Mouse (Mus musculus): ENCODE results near the gene Scaper. TPM values are rescaled to one million over a fixed set of nuclear protein-coding genes. Genes with fewer than 3 reads are reported as not detected.

Gene Scaper
- total and polyA plus RNA-seq, 3 experiments: 0.43 to 18.7 (median 15.0) TPM

DNA sequence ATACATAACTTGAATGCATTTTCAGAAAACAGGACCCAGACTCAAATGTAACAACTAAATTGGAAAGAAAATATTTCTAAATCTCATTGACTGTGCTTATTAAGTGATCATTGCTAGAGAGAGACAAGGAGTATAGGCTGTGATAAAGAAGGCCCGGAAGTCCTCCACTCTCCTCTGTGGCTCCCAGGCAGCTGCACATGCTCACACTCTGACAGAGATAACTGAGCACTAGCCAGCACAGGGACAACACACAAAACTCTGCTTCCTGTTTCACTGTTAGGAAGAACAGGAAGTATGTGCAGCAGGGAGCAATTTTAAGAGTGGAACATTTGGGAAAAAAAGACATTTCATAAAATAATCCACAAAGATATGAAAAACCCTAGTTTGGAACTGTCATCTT is 382.9 kb downstream of the Scaper start:
- ATAC-seq (ENCODE audit: extremely low read depth, insufficient number of reproducible peaks, low FRiP score, poor library complexity, severe bottlenecking): no peak
- no peak overlapping the region for H3K4me3 ChIP-seq (ENCODE audit: low read depth, low read length)

DNA sequence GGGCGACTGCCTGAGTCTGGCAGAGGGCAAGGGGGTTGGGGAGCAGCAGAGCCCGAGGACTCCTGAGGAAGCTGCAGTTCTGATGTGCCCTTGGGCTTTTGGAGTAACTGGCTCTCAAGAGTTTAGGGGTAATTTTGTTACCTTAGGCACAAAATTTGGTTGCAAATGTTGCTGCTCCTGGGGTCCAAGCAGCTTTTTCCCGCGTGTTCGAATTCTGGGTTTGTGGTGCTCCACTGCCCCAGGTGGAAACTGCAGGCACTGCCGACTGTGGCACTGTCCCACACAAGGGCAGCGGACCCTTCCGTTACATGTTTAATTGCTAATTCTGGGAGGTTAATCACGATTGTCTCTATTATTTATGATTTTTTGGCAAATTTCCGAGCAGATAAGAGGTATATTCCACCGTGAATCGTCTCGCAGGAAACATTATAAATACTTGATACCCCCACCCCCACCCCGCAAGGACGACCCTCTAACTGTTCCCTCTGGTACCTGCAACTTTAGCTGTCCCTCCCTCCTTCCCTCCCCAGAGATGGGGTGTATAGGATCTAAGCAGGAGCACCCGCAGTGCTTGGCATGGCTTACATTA is 388.5 kb downstream of the Scaper start:
- no peaks in the 10 kb centered on the region for H3K36me3 ChIP-seq (replicated peaks)
- H3K9me3 ChIP-seq (replicated peaks): peaks cover 4% of the 10 kb centered on the region
- H3K4me1 ChIP-seq (ENCODE audit: insufficient read depth, low read depth, low read length): no peaks in the 10 kb centered on the region
- no peak overlapping the region for H3K4me3 ChIP-seq (ENCODE audit: low read depth, low read length)
- ATAC-seq (ENCODE audit: extremely low read depth, insufficient number of reproducible peaks, low FRiP score, poor library complexity, severe bottlenecking) (no peak), DNase-seq (ENCODE audit: low spot score) (no peak)
- peaks cover 27% of the 10 kb centered on the region; the same call in 1 of the 2 replicates for H3K27me3 ChIP-seq (ENCODE audit: insufficient read depth, low read length)
- TF ChIP-seq GATA2 (IDR thresholded peaks at IDR 0.05; ENCODE audit: borderline replicate concordance, low read depth, low read length) (no peak), CTCF (IDR thresholded peaks at IDR 0.05; ENCODE audit: low read depth, low read length) (no peak), GATA1 (IDR thresholded peaks at IDR 0.05; ENCODE audit: borderline replicate concordance, low read length) (no peak), TAL1 (conservative IDR thresholded peaks at IDR 0.05; ENCODE audit: low read depth, low read length) (no peak), POLR2AphosphoS5 (IDR thresholded peaks at IDR 0.05; ENCODE audit: insufficient replicate concordance, low read depth, low read length) (no peak)

More for the DNA sequence above, 382.9 kb downstream of the Scaper start:
- Histone ChIP-seq H3K27me3 (ENCODE audit: insufficient read depth, low read length) (no peaks in the 10 kb centered on the region), H3K36me3 (replicated peaks) (no peaks in the 10 kb centered on the region), H3K4me1 (ENCODE audit: insufficient read depth, low read depth, low read length) (no peaks in the 10 kb centered on the region), H3K9me3 (replicated peaks) (no peaks in the 10 kb centered on the region)
- no peak for DNase-seq (ENCODE audit: low spot score)
- TF ChIP-seq GATA1 (IDR thresholded peaks at IDR 0.05; ENCODE audit: borderline replicate concordance, low read length) (no peak), CTCF (IDR thresholded peaks at IDR 0.05; ENCODE audit: low read depth, low read length) (no peak), TAL1 (conservative IDR thresholded peaks at IDR 0.05; ENCODE audit: low read depth, low read length) (no peak), GATA2 (IDR thresholded peaks at IDR 0.05; ENCODE audit: borderline replicate concordance, low read depth, low read length) (no peak), POLR2AphosphoS5 (IDR thresholded peaks at IDR 0.05; ENCODE audit: insufficient replicate concordance, low read depth, low read length) (no peak)

DNA sequence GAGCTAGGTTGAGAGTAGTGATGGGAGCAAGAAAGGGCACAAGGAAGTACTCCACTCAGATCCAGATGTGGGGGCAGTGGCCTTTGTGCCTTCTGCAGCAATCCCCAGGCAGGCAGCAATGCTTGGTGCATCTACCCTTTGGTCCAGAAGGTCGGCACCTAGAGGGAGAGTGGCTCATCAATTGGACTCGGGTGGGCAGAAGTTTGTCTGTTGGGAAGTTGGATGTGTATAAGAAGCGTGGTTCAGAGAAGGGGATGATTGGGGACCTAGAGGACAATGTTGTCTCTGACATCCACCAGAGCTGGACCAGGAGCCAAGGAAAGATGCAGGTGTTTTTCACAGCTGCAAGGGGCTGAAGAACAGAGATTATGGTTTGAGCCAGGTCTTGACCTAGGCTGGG is 389.0 kb downstream of the Scaper start:
- H3K27me3 ChIP-seq (ENCODE audit: insufficient read depth, low read length): peaks cover 32% of the 10 kb centered on the region; the same call in 1 of the 2 replicates

DNA sequence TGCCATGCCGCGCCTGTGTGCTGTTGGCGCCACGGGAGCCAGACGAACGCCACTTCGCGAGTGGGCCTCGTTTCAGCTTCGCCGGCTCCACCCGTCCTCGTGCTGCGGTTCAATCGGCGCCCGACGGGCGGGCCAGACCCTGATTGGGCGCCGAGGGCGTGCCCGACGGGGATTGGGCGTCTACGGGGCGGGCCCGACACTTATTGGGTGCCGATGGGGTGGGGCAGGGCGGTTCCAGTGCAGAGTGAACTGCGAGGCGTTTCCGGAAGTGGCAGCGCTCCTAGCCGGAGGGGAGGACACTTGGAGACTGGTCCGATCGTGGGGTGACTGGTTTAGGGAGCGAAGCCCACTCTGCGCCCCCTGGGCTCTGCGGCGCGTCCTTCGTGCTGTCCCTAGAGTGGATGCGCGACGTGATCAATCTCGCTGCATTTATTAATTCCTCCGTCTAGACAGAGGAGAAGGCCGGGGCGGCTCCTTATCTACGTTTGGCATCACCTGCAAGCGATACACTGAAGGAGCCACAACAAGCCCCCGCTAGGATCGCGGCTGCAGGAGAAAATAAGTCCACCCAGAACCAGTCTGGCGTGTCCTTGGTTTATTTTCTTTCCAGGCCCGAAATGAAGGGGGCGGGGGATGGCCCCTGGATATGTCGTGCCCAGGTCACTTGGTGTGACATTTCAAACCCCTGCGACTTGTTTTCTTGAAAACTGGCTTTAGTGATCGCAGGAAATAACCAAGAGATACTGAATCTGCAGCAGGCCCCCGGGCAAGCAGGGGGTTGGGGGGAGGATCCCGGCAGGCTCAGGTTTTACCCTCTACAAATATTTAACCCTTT is 391.5 kb downstream of the Scaper start:
- DNase-seq (ENCODE audit: low spot score) (no peak), ATAC-seq (ENCODE audit: extremely low read depth, insufficient number of reproducible peaks, low FRiP score, poor library complexity, severe bottlenecking) (no peak)
- H3K36me3 ChIP-seq (replicated peaks): no peaks in the 10 kb centered on the region
- no peak overlapping the region for H3K4me3 ChIP-seq (ENCODE audit: low read depth, low read length)
- TF ChIP-seq GATA1 (IDR thresholded peaks at IDR 0.05; ENCODE audit: borderline replicate concordance, low read length) (no peak), GATA2 (IDR thresholded peaks at IDR 0.05; ENCODE audit: borderline replicate concordance, low read depth, low read length) (no peak), TAL1 (conservative IDR thresholded peaks at IDR 0.05; ENCODE audit: low read depth, low read length) (no peak)
- H3K4me1 ChIP-seq (ENCODE audit: insufficient read depth, low read depth, low read length): no peaks in the 10 kb centered on the region; the same call in 1 of the 2 replicates
- peaks cover 12% of the 10 kb centered on the region for H3K9me3 ChIP-seq (replicated peaks)
- peaks cover 52% of the 10 kb centered on the region for H3K27me3 ChIP-seq (ENCODE audit: insufficient read depth, low read length)

More for the DNA sequence above, 389.0 kb downstream of the Scaper start:
- H3K4me3 ChIP-seq (ENCODE audit: low read depth, low read length): no peak overlapping the region
- no peak for TF ChIP-seq GATA1 (IDR thresholded peaks at IDR 0.05; ENCODE audit: borderline replicate concordance, low read length)
- ATAC-seq (ENCODE audit: extremely low read depth, insufficient number of reproducible peaks, low FRiP score, poor library complexity, severe bottlenecking) (no peak), DNase-seq (ENCODE audit: low spot score) (no peak)
- no peaks in the 10 kb centered on the region for H3K36me3 ChIP-seq (replicated peaks)
- no peaks in the 10 kb centered on the region for H3K4me1 ChIP-seq (ENCODE audit: insufficient read depth, low read depth, low read length)
- H3K9me3 ChIP-seq (replicated peaks): peaks cover 4% of the 10 kb centered on the region

DNA sequence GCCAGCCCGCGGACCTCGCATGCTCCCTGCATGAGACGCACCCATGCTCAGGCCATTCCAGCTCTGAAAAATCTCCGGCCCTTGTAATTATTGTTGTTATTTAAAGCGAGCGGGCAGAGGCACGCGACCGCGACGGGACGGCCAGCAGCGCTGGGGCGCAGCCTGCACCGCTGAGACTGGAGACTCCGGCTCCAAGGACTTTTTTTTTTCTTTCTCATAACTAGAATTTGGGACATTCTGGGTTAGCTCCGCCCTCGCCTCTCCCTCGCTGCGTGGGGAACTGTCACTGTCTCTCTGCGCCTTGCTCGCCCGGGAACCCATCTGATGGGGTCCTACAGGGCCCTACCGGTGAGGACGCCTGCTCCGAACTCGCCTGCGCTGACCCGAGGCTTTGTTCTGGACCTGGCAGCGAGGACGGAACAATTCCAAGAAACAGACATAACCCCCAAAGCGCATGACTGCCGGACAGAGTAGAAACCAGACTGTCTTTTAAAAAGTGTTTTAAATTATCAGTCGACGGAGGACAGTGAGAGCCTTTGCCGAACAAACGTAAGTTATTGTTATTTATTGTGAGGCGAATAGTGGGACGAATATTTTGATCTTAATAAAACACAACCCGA is 392.3 kb downstream of the Scaper start:
- H3K27me3 ChIP-seq (ENCODE audit: insufficient read depth, low read length): peaks cover 57% of the 10 kb centered on the region
- no peak overlapping the region for H3K4me3 ChIP-seq (ENCODE audit: low read depth, low read length)
- no peak for ATAC-seq (ENCODE audit: extremely low read depth, insufficient number of reproducible peaks, low FRiP score, poor library complexity, severe bottlenecking)
- no peaks in the 10 kb centered on the region for H3K36me3 ChIP-seq (replicated peaks)
- peaks cover 3% of the 10 kb centered on the region; the same call in 1 of the 2 replicates for H3K4me1 ChIP-seq (ENCODE audit: insufficient read depth, low read depth, low read length)
- TF ChIP-seq TAL1 (conservative IDR thresholded peaks at IDR 0.05; ENCODE audit: low read depth, low read length) (no peak), GATA1 (IDR thresholded peaks at IDR 0.05; ENCODE audit: borderline replicate concordance, low read length) (no peak), GATA2 (IDR thresholded peaks at IDR 0.05; ENCODE audit: borderline replicate concordance, low read depth, low read length) (no peak), CTCF (IDR thresholded peaks at IDR 0.05; ENCODE audit: low read depth, low read length) (no peak), POLR2AphosphoS5 (IDR thresholded peaks at IDR 0.05; ENCODE audit: insufficient replicate concordance, low read depth, low read length) (no peak)
- DNase-seq (ENCODE audit: low spot score): no peak
- peaks cover 12% of the 10 kb centered on the region for H3K9me3 ChIP-seq (replicated peaks)

DNA sequence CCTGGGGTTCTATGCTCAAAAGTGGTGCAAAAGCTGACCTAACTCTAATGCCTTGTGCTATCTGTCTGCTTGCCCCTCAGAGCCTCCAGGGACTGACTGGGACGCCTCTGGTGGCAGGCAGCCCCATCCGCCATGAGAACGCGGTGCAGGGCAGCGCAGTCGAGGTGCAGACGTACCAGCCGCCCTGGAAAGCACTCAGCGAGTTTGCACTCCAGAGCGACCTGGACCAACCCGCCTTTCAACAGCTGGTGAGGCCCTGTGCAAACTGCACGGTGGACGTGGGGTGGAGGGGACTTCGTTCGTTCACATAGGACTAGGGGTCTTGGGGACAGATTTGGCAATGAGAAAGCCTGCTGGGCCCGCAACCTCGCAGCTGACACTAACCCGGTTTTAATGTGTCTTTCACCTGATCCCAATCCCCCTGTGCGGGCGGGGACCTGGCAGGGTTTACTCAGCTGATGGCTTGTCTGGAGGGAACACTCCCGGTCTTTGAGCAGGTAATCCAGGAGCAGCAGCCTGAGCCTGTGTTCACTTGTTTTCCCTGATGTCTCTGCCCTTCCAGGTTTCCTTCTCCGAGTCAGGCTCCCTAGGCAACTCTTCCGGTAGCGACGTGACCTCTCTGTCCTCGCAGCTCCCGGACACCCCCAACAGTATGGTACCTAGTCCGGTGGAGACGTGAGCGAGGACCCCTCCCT is 392.9 kb downstream of the Scaper start:
- H3K4me1 ChIP-seq (ENCODE audit: insufficient read depth, low read depth, low read length): peaks cover 3% of the 10 kb centered on the region; the same call in 1 of the 2 replicates
- H3K36me3 ChIP-seq (replicated peaks): no peaks in the 10 kb centered on the region
- peaks cover 64% of the 10 kb centered on the region for H3K27me3 ChIP-seq (ENCODE audit: insufficient read depth, low read length)
- TF ChIP-seq GATA2 (IDR thresholded peaks at IDR 0.05; ENCODE audit: borderline replicate concordance, low read depth, low read length) (no peak), GATA1 (IDR thresholded peaks at IDR 0.05; ENCODE audit: borderline replicate concordance, low read length) (no peak), TAL1 (conservative IDR thresholded peaks at IDR 0.05; ENCODE audit: low read depth, low read length) (no peak), CTCF (IDR thresholded peaks at IDR 0.05; ENCODE audit: low read depth, low read length) (no peak), POLR2AphosphoS5 (IDR thresholded peaks at IDR 0.05; ENCODE audit: insufficient replicate concordance, low read depth, low read length) (no peak)
- H3K4me3 ChIP-seq (ENCODE audit: low read depth, low read length): no peak overlapping the region
- no peak for DNase-seq (ENCODE audit: low spot score)
- H3K9me3 ChIP-seq (replicated peaks): peaks cover 12% of the 10 kb centered on the region
- no peak for ATAC-seq (ENCODE audit: extremely low read depth, insufficient number of reproducible peaks, low FRiP score, poor library complexity, severe bottlenecking)
